Mouse (Mus musculus) embryonic facial prominence, embryonic 10.5 days (tissue): Measurements from ENCODE around the gene Dnajc5g. TPM values are rescaled to one million over a fixed set of nuclear protein-coding genes. Genes with fewer than 3 reads are reported as not detected.

Experiments
- DNase-seq: peaks from one replicate; pipeline ENCODE4 v3.0.0-alpha.2; 2017; ENCODE audit warnings: low spot score
- H3K27ac ChIP-seq: fragments of 300-500 bp; sonication (generic); replicated peaks from 2 replicates; pipeline ENCODE4 v1.5.1; 2016; ENCODE audit warnings: mild to moderate bottlenecking
- H3K27me3 ChIP-seq: fragments of 300-500 bp; sonication (generic); replicated peaks from 2 replicates; pipeline ENCODE4 v1.6.1; 2016; ENCODE audit warnings: low read depth, mild to moderate bottlenecking; ENCODE audit not compliant: poor library complexity, severe bottlenecking
- H3K36me3 ChIP-seq: fragments of 300-500 bp; sonication (generic); replicated peaks from 2 replicates; pipeline ENCODE4 v1.6.1; 2016; ENCODE audit warnings: mild to moderate bottlenecking, moderate library complexity
- H3K4me1 ChIP-seq: fragments of 300-500 bp; sonication (generic); 2 replicates; pipeline ENCODE4 v1.6.1; 2016
- H3K4me3 ChIP-seq: fragments of 300-500 bp; sonication (generic); 2 replicates; pipeline ENCODE4 v1.5.1; 2016; ENCODE audit warnings: mild to moderate bottlenecking, moderate library complexity
- H3K9me3 ChIP-seq: fragments of 300-500 bp; sonication (generic); 2 replicates; pipeline ENCODE4 v1.6.1; 2016; ENCODE audit warnings: mild to moderate bottlenecking
- WGBS: fragments of 180-500 bp; shearing (Covaris S2); methylation state at CpG from one replicate; pipeline ENCODE4 v1.1.7; 2016; 5-methylcytosine and 5-hydroxymethylcytosine counted together
- polyA plus RNA-seq: library from polyadenylated mRNA; unstranded; fragments of >200 nt; fragmentation: Nextera tagmentation; extraction: Ambion mirVana; gene quantifications from 2 replicates; pipeline ENCODE4 v1.2.1, GENCODE M21; 2016

The Dnajc5g gene
- polyA plus RNA-seq, 1 experiment from 2014 or later = not detected

DNA sequence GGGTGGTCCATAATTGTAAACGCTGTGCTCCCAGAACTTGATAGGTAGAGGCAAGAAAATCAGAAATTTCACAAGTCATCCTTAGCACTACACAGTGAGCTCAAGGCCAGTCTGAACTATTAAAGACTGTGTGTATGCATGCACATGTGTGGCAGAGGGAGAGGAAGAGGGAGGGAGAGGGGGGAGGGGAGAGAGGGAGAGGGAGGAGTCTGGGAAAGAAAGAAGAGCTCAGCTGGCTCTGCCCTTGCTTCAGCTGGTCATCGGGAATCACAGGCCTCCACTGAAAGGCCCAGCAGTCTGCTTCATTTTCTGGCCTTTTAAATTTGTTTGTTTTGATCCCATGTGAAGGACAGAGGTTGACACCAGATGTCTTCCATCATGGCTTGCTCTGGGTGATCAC lies 17.4 kb downstream of the Dnajc5g start:
- H3K36me3 ChIP-seq = no peaks in the 10 kb centered on the region
- peak; percentile 19 for DNase-seq
- no peak overlapping the region for H3K4me3 ChIP-seq
- H3K4me1 ChIP-seq = peaks cover 4% of the 10 kb centered on the region; the same call in 1 of the 2 replicates
- no peaks in the 10 kb centered on the region for H3K27me3 ChIP-seq
- H3K9me3 ChIP-seq = no peaks in the 10 kb centered on the region
- WGBS = 40% methylated on average over 2 of the region's 2 CpGs
- no peak overlapping the region for H3K27ac ChIP-seq

DNA sequence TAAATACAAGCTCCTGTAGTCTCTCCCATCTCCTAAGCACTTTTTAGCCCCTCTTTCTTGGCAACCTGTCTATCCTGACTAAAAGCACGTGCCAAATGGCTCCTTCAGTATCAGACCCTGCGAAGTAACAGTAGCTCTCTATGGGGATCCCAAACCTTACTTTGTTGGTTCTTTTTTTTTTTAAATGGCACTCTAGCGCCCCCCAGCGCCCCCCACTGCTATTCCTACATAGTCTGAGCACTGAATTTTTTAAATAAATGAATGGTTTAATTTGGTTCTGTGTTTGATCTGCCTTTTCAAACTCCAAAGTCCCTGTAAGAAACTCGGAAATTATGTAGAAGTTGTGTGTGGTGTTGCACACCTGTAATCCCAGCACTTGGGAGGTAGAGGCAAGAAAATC lies 20.0 kb downstream of the Dnajc5g start:
- Histone ChIP-seq H3K4me1 (peaks cover 4% of the 10 kb centered on the region; the same call in 1 of the 2 replicates), H3K36me3 (no peaks in the 10 kb centered on the region), H3K27me3 (peaks cover 4% of the 10 kb centered on the region; the same call in 1 of the 2 replicates), H3K27ac (no peak overlapping the region), H3K4me3 (no peak overlapping the region), H3K9me3 (no peaks in the 10 kb centered on the region)
- no peak for DNase-seq
- WGBS = 44% methylated on average over 5 of the region's 5 CpGs

DNA sequence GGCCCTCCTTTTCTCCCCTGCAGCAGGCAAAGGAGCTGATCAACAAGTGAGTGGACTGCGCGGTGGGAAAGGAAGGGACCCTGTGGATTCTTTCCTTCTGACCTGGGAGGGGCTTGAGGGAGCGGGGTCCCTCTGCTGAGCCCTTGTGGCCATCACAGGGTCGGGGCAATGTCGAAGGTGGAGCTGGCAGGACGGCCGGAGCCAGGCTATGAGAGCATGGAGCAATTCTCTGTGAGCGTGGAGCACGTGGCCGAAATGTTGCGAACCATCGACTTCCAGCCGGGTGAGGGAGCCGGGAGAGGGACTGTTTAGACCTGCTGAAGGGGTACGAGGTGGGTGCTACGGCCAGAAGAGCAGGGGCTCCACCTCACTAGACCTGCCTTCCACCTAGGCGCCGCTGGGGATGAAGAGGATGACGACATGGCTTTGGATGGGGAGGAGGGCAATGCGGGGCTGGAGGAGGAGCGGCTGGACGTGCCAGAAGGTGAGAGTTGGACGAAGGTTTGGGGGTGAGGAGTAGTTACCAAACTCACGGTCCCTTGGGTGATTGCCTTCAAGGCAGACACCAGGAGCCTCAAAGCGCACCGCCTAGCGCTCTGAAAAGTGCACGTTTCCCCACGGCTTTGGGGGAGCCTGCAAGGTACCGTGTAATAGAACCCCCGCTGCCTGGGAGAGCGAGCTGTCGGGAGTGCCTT lies 30.8 kb downstream of the Dnajc5g start:
- Histone ChIP-seq H3K27ac (no peak overlapping the region), H3K4me3 (peak overlapping the region; percentile 47), H3K27me3 (peaks cover 74% of the 10 kb centered on the region), H3K36me3 (peaks cover 8% of the 10 kb centered on the region), H3K9me3 (no peaks in the 10 kb centered on the region), H3K4me1 (peaks cover 26% of the 10 kb centered on the region)
- DNase-seq = no peak
- WGBS = under 1% methylated on average over 33 of the region's 33 CpGs

DNA sequence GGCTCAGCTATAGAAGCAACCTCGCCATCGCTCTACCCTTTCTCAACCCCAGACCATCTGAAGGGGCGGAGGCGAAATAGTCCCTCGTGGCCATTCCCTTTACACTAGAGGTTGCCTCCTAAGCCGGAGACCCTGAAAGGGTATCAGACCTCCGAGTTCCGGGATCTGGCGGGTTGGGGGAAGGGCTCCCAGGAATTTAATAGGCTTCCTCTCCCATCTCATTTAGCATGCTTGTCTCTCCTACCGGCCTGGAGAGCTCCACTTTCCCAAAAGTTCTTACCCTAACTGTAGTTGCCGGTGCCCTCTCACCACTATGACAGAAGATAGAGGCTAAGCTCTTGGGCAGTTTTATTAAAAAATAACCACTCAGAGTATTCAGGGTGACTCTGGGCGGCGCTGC lies 31.6 kb downstream of the Dnajc5g start:
- peak; percentile 27 for DNase-seq
- H3K9me3 ChIP-seq = no peaks in the 10 kb centered on the region
- peak overlapping the region; percentile 47 for H3K4me3 ChIP-seq
- WGBS = 1% methylated on average over 13 of the region's 13 CpGs
- H3K4me1 ChIP-seq = peaks cover 26% of the 10 kb centered on the region
- H3K27ac ChIP-seq = no peak overlapping the region
- peaks cover 9% of the 10 kb centered on the region for H3K36me3 ChIP-seq
- H3K27me3 ChIP-seq = peaks cover 74% of the 10 kb centered on the region

DNA sequence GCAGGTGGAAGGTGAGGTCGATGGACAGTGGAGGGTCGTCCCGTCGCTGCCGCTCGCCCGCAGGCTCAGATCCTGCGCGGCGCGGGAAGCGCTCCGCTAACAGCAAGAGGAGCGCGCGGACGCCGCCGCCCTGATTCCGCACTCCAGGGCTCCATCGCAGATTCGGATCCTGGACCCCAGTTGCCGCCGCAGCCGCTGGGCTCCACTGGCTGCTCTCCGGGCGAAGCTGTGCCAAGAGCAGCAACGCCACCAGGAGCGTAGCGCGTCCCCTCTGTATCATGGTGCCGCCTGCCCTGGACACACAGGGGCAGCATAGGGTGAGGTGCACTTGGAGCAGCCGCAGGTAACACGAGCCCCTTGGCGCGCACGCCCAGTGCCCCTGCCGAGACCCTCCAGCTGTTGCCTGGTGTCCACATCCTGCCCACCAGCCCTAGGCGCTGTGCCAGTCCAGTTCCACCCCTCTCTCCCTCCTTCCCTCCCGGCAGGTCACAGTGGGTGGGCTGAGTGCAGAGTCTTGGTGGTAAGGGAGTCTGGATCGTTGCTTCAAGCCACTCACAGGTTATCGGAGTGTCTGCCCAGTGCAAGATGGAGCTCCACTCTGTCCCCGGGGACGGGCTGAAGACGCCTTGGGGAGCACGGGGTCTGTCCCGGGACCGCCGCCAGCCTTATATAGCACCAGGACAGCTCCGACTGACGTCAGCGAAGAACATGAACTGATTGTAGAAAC lies 32.3 kb downstream of the Dnajc5g start, which contains the start of gene Ucn:
Ucn (minus strand) TSS at position 589 of the 727 bp plus-strand sequence.
- 1% methylated on average over 52 of the region's 52 CpGs for WGBS
- DNase-seq = peak; percentile 44
- Histone ChIP-seq H3K4me3 (peak within 1 kb of the TSS; percentile 47), H3K36me3 (peaks cover 12% of the 10 kb centered on the region), H3K27ac (no peak within 1 kb of the TSS), H3K9me3 (no peaks in the 10 kb centered on the region), H3K4me1 (peaks cover 26% of the 10 kb centered on the region), H3K27me3 (peaks cover 72% of the 10 kb centered on the region)

DNA sequence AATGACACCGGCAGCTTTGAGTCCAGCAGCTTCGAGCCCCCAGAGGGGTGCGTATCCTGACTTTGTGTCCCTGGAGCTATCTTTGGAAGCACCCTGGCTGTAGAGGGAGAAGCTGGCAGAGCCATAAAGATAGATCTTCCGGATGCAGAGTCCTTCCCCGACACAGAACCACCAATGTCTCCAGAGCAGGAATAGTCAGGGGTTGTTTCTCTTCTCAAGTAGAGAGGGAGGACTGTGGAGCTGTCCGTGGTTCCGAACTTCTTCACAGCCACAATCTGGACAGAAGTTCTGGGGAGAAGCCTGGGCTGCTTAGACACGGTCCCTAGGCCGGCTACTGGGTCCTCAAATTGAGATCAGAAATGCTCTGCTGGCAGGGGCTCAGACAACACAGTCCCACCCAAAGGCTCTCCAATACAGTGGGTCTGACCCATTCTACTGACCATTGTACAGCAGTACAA lies 32.9 kb downstream of the Dnajc5g start:
- Histone ChIP-seq H3K4me3 (peak overlapping the region; percentile 47), H3K9me3 (no peaks in the 10 kb centered on the region), H3K27me3 (peaks cover 66% of the 10 kb centered on the region), H3K36me3 (peaks cover 17% of the 10 kb centered on the region), H3K4me1 (peaks cover 26% of the 10 kb centered on the region), H3K27ac (no peak overlapping the region)
- DNase-seq = peak; percentile 51
- 14% methylated on average over 9 of the region's 9 CpGs for WGBS

DNA sequence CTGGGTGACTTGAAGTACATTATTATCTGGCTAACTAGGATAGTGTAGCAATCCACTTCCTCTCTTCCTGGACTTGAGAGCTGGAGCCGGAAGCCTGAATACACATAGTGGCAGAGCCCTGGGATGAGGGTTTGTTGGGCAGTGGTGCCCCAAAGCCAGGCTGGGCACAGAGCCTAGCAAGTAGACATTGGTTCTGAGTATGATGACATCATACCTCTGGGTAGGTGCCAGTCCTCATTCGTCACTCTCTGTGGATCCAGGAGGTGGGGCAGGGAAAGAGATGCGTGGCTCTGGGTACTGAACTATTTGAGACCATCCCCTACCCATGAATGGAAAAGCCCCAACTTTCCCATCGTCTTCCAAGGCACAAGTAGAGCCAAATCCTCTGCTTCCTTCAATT lies 43.7 kb downstream of the Dnajc5g start:
- no peak for DNase-seq
- H3K36me3 ChIP-seq = peaks cover 55% of the 10 kb centered on the region
- H3K4me1 ChIP-seq = peaks cover 10% of the 10 kb centered on the region
- no peaks in the 10 kb centered on the region for H3K27me3 ChIP-seq
- 90% methylated on average over 4 of the region's 4 CpGs for WGBS
- H3K9me3 ChIP-seq = no peaks in the 10 kb centered on the region
- H3K27ac ChIP-seq = no peak overlapping the region
- H3K4me3 ChIP-seq = no peak overlapping the region

DNA sequence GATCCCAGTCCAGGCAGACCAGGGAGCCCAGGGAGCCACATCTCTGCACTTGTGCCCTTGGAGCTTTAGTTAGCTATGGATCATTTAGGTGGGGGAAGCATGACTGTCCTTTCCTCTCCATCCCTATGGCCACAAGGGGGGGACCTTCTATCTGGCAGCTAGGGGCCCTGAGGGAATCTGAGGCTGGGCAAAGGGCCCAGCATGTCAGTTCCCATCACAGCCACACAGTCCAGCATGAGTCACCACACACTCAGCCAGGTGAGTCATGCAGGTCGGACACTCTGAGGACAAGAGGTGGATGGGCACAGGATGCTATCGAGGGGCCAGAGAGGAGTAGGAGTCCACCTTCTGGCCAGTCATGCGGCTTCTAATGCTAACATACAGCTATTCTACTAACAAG lies 45.7 kb downstream of the Dnajc5g start:
- H3K27ac ChIP-seq = no peak overlapping the region

DNA sequence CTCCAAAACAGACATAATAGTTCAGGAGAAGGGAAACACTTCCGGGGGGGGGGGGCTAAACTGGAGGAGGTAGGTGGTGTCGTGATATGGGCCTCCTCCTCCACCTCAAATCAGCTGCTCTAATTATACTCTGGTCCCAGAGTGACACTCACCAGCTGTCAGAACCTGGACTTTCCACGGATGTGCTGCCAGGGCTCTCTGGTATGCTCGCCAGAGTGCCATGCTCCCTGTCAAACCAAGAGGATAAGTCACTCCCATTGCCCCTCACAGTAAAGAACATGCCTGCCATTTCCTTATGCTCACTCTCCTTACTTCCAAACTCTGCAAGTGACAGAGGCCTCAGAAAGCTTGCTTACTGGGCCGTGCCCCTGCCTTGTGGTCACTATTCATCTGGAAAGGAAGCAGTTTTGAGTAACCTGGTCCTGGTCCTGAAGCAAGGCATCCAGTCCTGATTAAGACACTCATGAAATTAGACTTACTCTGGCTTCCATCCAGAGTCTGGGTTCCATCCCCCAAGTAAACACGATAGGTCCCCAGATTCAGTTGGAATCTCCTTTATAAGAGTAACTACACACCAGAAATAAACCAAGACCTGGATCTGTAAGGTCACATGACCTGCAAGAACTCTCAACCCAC lies 47.5 kb downstream of the Dnajc5g start:
- H3K36me3 ChIP-seq = peaks cover 60% of the 10 kb centered on the region
- peaks cover 10% of the 10 kb centered on the region for H3K4me1 ChIP-seq
- DNase-seq = no peak
- peak overlapping the region; percentile 84 for H3K27ac ChIP-seq
- peak overlapping the region; percentile 67 for H3K4me3 ChIP-seq
- H3K27me3 ChIP-seq = no peaks in the 10 kb centered on the region
- H3K9me3 ChIP-seq = no peaks in the 10 kb centered on the region
- whole genome bisulfite sequencing = 42% methylated on average over 6 of the region's 6 CpGs

More for the DNA sequence above, 45.7 kb downstream of the Dnajc5g start:
- Histone ChIP-seq H3K27me3 (no peaks in the 10 kb centered on the region), H3K4me3 (no peak overlapping the region), H3K9me3 (no peaks in the 10 kb centered on the region), H3K36me3 (peaks cover 55% of the 10 kb centered on the region), H3K4me1 (peaks cover 10% of the 10 kb centered on the region)
- WGBS = 90% methylated on average over 3 of the region's 3 CpGs
- no peak for DNase-seq

DNA sequence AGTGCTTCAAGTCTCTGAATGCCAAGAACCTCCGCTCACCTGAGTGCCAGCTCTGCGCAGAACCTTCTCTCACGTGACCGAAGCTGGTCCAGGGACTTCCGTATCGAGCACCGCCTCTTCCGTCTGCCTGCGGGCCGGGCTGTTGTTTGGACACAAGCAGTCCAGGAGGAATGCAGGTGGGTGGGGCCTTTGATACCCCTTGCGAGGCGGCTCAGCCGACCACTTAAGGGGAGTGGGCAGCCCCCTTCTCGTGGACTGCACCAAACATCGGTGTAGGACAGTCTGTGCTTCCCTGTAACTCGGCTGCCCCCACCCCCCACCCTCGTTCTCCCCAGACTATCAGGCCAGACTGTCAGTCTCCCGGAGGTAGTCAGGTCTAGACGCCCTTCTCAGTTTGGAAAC lies 48.1 kb downstream of the Dnajc5g start, which contains the start of gene Mpv17:
Mpv17 (minus strand) TSS at position 100 of the 402 bp plus-strand sequence.
- H3K36me3 ChIP-seq = peaks cover 63% of the 10 kb centered on the region
- H3K27me3 ChIP-seq = no peaks in the 10 kb centered on the region
- H3K4me3 ChIP-seq = peak within 1 kb of the TSS; percentile 67
- WGBS = under 1% methylated on average over 19 of the region's 19 CpGs
- no peaks in the 10 kb centered on the region for H3K9me3 ChIP-seq
- DNase-seq = peak; percentile 89
- peaks cover 10% of the 10 kb centered on the region for H3K4me1 ChIP-seq
- H3K27ac ChIP-seq = peak within 1 kb of the TSS; percentile 84
